Mouse (Mus musculus): ENCODE results near the gene Gpbp1.

Gene Gpbp1

DNA sequence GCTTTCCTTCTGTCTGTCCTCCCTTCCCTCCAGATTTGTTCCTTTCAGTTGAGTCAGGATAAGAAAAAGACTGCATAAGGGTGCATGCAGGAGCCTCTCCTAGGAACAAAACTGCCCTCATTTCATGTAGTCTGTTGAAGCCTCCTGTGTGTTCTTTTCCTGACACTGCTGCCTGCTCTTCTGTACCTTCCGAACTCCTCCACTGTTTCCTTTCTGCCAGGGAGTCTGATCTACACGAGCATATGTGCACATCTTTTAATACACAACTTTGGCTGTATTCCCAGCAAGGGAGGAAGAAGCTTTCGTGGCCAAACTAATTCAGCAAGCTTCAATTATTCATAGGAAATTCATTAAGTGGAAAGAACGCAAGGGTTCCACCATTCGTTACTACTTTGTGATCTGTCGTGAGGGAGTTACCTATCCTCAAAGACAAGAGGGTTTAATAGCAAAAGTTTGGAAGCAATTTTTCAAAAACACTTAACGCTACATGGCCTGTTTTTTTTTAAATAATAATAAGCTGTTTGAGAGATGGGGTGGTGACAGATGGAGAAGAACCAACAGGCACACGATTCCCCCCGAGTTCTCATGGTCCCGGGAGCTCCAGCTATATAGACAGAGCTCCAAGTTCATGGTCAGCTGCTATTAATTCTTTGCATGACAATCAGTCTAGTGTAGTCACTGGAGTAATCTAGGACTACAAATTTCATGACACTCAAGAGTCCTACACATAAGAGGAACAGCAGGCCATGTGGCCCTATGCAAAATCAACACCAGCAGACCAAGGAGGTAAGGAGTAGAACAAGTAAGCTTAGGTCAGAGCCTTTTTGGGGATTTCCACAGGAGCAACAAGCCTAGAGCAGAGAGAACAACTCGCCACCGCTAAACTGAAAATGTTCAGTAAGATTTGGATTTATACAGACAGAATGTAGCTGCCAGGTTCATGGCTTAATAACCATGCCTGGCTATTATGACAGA, 105.6 kb downstream of the Gpbp1 start:
- intact Hi-C loops (cut with DNase I), result no loop called here

All from adrenal gland (tissue).